Mouse (Mus musculus) erythroblast, embryonic 14.5 days (primary cell): Measurements from ENCODE around the gene Ckap2. TPM values are rescaled to one million over a fixed set of nuclear protein-coding genes. Genes with fewer than 3 reads are reported as not detected.
A peak's percentile ranks its signal among the peaks of the same experiment; 100 is the strongest.

ENCODE experiments used
- H3K27me3 ChIP-seq: 2 replicates; pipeline ENCODE4 v1.6.1; 2012; ENCODE audit warnings: inconsistent platforms; ENCODE audit not compliant: control insufficient read depth
- H3K36me3 ChIP-seq: 2 replicates; pipeline ENCODE4 v1.6.1; 2012; ENCODE audit warnings: mild to moderate bottlenecking, inconsistent platforms; ENCODE audit not compliant: control insufficient read depth
- H3K4me1 ChIP-seq: 2 replicates; pipeline ENCODE4 v1.6.1; 2012; ENCODE audit warnings: inconsistent platforms; ENCODE audit not compliant: control insufficient read depth
- H3K4me3 ChIP-seq: replicated peaks from 2 replicates; pipeline ENCODE3; 2012; ENCODE audit warnings: moderate library complexity, mild to moderate bottlenecking, inconsistent platforms
- H3K9me3 ChIP-seq: 2 replicates; pipeline ENCODE4 v1.6.1; 2012; ENCODE audit warnings: low read length, inconsistent platforms, mixed read lengths; ENCODE audit not compliant: control insufficient read depth
- GATA1 ChIP-seq: IDR thresholded peaks from 2 replicates; pipeline ENCODE4 v1.6.1; 2012; ENCODE audit warnings: low read length, inconsistent platforms, mixed read lengths
- TAL1 ChIP-seq: IDR thresholded peaks from 3 replicates; pipeline ENCODE4 v1.6.1; 2012; ENCODE audit warnings: low read length, inconsistent platforms, mixed read lengths
- polyA plus RNA-seq: library from polyadenylated mRNA; stranded (reverse); fragments of >175 nt; gene quantifications from 2 replicates; pipeline ENCODE4 v1.2.3, GENCODE M21; 2012

Gene Ckap2
- polyA plus RNA-seq, 1 experiment = 1.4 TPM

DNA sequence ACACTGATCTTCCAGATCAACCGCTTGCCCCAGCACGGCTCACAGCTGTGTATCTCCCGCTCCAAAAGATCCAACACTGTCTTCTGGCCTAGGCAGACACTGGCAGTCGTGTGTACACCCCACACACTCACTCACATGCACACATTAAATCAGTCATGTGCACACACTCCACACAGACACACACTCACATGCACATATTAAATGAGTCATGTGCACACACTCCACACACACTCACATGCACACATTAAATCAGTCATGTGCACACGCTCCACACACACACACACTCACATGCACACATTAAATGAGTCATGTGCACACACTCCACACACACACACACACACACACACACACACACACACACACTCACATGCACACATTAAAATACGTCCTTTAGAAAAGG is 12.3 kb upstream of the Ckap2 start:
- H3K9me3 ChIP-seq = 0 out of 2 replicates have a peak, but pooled peaks cover 2% of the 10 kb centered on the region
- H3K4me3 ChIP-seq = no peak overlapping the region
- no peaks in the 10 kb centered on the region for H3K27me3 ChIP-seq
- TF ChIP-seq TAL1 (no peak), GATA1 (no peak)
- peaks cover 19% of the 10 kb centered on the region for H3K36me3 ChIP-seq
- H3K4me1 ChIP-seq = peaks cover 13% of the 10 kb centered on the region

DNA sequence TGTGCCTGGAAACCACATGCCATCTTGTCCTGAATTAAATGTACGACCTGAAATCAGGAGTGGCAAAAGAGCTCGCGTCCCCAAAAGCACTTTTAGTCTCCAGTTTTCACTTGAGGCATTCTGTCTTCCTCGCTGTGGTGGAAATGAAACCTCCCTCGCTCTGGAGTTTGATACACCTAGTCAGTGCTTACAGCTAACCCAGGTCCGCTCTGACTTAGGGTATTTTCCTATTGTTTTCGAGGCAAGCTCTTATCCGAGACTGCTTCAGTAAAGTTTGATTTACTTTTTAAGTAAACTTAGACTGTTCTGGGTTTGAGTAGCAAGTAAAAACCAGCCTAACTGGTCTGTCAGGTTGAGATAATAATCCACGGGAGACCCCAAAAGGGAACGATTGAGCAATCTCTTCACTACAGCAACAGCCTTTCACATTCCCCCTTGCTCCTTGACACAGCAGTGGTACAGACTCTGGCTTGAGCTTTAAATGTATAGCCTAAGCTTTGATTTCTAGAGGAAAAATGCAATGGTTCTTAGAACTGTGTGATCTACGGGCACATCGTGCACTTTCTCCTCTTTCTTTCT is 7.9 kb upstream of the Ckap2 start:
- peak overlapping the region; percentile 84 for H3K4me3 ChIP-seq
- peaks cover 3% of the 10 kb centered on the region for H3K36me3 ChIP-seq
- peaks cover 18% of the 10 kb centered on the region for H3K4me1 ChIP-seq
- H3K27me3 ChIP-seq = peaks cover 8% of the 10 kb centered on the region
- no peaks in the 10 kb centered on the region for H3K9me3 ChIP-seq
- TF ChIP-seq TAL1 (no peak), GATA1 (no peak)

DNA sequence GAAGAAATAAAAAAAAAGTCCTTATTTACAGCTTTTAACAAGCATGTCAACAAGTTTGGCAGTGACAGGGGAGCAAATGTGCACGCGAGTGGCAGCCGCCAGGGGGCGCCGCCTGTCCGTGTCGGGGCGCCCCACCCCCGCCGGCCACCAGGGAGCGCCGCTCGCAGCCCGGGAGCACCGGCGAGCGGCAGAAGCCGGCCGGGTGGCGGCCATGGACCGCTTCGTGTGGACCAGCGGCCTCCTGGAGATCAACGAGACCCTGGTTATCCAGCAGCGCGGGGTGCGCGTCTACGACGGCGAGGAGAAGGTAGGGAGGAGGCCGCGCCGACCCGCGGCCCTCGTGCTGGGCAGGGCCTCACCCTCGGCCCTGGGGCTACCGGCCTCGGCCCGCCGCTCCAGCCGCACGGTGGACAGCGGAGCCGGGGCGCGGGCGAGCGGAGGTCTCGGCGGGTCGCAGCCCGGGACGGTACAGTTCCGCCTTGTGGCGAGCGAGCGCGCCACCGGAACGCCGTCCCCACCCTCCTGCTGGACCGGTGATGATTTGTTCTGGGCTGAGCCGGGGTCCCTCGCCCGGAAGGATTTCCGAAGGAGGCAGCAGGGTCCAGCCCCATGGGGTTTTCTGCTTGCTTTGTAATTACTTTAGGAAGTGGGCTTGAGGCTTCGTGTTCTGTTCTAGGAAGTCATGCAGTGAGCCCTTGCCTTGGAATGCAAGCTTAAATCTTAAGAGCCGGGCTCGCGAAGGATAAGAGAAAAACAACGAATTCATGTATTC is 7.2 kb upstream of the Ckap2 start, which contains the start of gene Vps36:
Vps36 (plus strand) TSS at position 150 of the 772 bp plus-strand sequence.
- Histone ChIP-seq H3K4me3 (peak within 1 kb of the TSS; percentile 84), H3K4me1 (peaks cover 18% of the 10 kb centered on the region), H3K9me3 (no peaks in the 10 kb centered on the region), H3K27me3 (peaks cover 15% of the 10 kb centered on the region), H3K36me3 (peaks cover 2% of the 10 kb centered on the region)
- TF ChIP-seq GATA1 (no peak), TAL1 (no peak)

DNA sequence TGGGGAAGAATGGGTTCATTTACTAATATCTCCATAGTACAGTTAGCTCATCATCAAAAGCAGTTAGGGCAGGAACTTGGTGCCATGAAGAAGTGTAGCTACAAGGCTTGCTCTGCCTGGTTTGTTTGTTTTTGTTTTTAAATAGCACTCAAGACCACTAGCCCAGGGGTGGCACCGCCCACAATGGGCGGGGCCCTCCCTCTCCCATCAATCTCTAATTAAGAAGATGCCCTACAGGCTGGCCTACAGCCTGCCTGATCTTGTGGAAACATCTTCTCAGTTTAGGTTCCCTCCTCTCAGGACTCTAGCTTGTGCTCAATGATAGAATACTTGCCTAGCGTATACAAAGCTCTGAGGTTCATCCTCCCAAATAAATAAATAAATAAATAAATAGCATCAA is 735 bp downstream of the Ckap2 start:
- no peak for TF ChIP-seq TAL1
- no peak for TF ChIP-seq GATA1
- H3K9me3 ChIP-seq = no peaks in the 10 kb centered on the region

DNA sequence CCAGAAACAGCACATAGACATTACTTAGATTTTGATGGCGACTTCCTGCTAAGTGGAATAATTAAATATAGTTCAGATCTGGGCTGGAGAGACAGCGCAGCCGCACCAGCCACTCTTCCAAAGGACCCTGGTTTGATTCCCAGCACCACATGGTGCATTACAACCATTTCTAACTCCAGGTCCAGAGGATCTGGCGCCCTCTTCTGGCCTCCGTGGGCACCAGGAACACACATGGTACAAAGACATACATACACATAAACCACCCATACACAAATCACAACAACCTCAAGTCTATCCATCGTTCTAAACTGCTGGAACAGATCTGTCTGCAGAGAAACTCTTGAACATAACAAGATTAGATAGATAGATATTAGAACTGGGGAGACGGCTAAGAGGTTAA is 9.7 kb downstream of the Ckap2 start:
- Histone ChIP-seq H3K9me3 (peaks cover 12% of the 10 kb centered on the region), H3K4me3 (no peak overlapping the region), H3K4me1 (no peaks in the 10 kb centered on the region), H3K27me3 (no peaks in the 10 kb centered on the region), H3K36me3 (peaks cover 77% of the 10 kb centered on the region)
- no peak for TF ChIP-seq TAL1
- TF ChIP-seq GATA1 = no peak

More for the DNA sequence above, 735 bp downstream of the Ckap2 start:
- Histone ChIP-seq H3K27me3 (peaks cover 26% of the 10 kb centered on the region), H3K36me3 (peaks cover 22% of the 10 kb centered on the region), H3K4me3 (peak overlapping the region; percentile 85), H3K4me1 (peaks cover 33% of the 10 kb centered on the region)

DNA sequence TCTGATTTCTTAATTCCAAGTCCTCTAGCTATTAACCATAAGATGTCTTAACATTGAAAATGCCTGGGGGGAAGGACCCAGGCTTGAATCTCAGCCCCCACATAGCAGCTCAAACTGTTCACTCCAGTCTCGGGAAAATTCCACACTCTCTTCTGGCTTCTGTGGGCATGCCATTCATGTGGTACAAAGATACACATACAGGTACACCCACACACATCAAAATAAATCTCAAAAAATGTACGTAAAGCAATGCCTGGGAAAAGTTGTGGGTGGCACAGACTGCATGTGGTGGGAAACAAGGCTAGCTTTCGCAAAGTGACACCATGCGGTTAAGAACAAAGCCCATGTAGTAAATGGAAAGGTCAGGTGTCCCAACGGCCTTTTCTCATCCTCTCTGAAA is 16.5 kb downstream of the Ckap2 start:
- Histone ChIP-seq H3K36me3 (peaks cover 63% of the 10 kb centered on the region), H3K9me3 (no peaks in the 10 kb centered on the region), H3K4me1 (peaks cover 17% of the 10 kb centered on the region), H3K27me3 (no peaks in the 10 kb centered on the region; the same call in 1 of the 2 replicates), H3K4me3 (no peak overlapping the region)
- TF ChIP-seq TAL1 (no peak), GATA1 (no peak)

DNA sequence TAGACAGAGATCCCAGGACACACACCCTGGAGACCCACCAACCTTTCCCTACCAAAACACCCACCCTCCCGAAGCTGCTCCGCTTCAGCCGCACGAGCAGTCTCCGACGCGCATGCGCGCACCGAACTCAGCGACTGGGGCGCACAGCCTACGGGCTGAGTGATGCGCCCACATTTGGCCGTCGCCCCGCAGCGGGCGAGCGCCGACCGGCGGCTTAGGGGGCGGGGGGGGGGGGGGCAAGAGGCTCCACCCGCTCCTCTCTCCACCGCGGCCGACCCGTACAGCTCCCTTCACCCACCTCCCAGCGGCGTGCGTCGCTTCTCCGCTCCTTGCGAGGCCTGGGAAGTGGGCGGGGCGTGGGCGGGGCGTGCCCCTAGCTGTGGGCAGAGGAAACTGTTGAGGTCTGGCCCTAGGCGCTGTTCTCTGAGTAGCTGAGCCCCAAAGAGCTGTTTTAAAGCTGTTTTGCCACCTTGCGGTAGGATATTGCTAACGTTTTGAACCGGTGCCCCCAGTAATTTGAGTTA is 19.5 kb downstream of the Ckap2 start, which contains the start of gene Nek3:
Nek3 (minus strand) TSS at position 356 of the 524 bp plus-strand sequence.
- Histone ChIP-seq H3K4me1 (peaks cover 17% of the 10 kb centered on the region), H3K27me3 (no peaks in the 10 kb centered on the region; the same call in 1 of the 2 replicates), H3K4me3 (peak within 1 kb of the TSS; percentile 69), H3K9me3 (no peaks in the 10 kb centered on the region), H3K36me3 (peaks cover 43% of the 10 kb centered on the region)
- TF ChIP-seq TAL1 (no peak), GATA1 (no peak)

DNA sequence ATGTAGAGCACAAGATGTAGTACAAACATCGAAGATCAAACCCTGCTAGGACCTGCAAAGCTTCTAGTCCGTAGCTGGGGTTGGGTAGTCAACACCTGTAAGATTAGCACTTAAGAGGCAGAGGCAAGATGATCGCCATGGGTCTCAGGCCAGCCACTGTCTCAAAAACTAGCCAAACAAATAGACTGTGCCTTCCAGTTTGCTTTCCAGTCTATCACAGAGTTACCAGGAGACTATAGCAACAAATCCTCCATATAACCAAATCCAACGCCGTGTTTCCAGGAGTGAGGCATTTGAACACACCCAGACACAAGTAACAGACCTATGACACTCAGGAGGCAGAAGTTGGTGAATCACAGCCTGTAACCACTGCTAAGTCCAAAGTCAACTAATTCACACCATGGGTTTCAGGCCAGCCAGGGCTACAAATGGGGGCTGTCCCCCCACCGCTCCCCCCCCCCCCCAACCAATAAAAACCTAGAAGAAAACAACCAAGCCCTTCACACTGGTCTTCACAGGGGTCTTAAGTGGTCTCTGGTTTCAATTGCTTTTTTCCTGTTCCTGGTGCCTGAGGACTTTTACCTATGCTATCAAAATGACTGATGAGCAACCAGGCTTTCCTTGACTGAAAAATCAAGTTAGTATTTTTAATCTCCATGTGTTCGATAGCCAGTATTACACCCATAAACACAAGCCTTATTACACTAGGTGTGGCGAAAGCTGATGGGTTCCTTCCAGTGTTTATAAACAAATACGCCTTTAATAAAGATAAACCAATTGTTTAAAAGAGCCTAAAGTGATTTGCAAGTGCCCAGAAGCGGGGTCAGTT is 20.2 kb downstream of the Ckap2 start:
- Histone ChIP-seq H3K4me3 (peak overlapping the region; percentile 69), H3K27me3 (no peaks in the 10 kb centered on the region; the same call in 1 of the 2 replicates), H3K4me1 (peaks cover 17% of the 10 kb centered on the region), H3K9me3 (no peaks in the 10 kb centered on the region), H3K36me3 (peaks cover 37% of the 10 kb centered on the region)
- no peak for TF ChIP-seq TAL1
- TF ChIP-seq GATA1 = no peak

DNA sequence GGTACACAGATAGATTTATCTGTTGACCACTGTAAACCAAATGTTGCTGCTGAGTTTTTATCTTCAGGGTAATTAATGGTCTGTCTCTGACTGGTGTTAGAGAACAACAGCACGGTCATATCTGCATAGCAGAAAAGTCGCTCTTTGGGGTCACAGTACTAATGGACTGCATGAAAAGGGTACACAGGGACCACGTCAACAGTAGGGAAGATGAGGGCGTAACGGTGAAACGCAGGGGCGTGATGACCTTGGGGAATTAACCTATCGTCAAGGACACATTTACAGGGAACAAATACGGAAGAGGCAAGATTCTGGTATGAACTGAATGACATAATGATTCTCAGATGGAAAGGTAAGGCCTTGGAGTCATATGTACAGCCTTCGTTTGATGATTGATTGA is 21.2 kb downstream of the Ckap2 start:
- Histone ChIP-seq H3K4me1 (peaks cover 17% of the 10 kb centered on the region), H3K9me3 (no peaks in the 10 kb centered on the region), H3K27me3 (no peaks in the 10 kb centered on the region; the same call in 1 of the 2 replicates), H3K36me3 (peaks cover 26% of the 10 kb centered on the region), H3K4me3 (no peak overlapping the region)
- TF ChIP-seq TAL1 = no peak
- no peak for TF ChIP-seq GATA1
